8 mouse cellular contexts compared by ENCODE assay signal in the genomic region with DNA sequence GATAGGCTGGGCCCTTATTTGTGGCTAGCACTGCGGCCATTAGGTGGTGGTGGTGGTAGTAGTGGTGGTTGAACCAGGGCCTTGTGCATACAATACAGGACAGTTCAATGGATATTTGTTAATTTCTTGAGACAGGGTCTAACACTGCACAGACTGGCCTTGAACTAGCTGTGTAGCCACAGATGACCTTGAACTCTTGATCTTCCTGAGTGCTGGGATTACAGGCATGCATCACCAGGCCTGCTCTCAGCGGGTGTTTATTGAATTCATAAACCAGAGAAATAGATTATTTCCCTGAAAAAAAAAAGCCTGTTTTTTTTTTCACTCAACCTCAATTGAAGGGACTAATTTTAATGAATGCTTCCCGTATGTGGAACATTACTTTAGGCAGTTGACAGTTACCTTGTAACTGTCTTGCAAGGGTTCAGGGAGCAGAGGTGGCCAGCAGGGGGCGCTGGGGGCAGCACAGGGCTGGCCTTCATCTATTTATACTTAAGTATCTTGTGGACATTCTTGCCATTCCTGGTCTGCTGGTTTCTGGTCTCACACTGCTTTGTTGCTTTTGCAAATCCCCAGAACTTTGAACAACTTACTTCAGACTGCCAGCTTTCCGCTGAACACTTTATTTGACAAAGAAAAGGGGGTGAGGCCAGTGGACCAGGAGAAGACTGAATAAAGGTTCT. TPM values are rescaled to one million over a fixed set of nuclear protein-coding genes. Genes with fewer than 3 reads are reported as not detected.
DNase-seq lines count a peak whose midpoint lies in the region; ATAC-seq and TF ChIP-seq lines count a peak whose summit lies in the region.

No protein-coding gene starts in this region.

- 43% methylated on average over 5 of the region's 5 CpGs for WGBS in liver, embryonic 12.5 days (ENCODE audit: insufficient replicate concordance)
- 34% methylated on average over 5 of the region's 5 CpGs for WGBS in embryonic facial prominence, embryonic 14.5 days
- 46% methylated on average over 5 of the region's 5 CpGs for WGBS in intestine, embryonic 15.5 days
- whole genome bisulfite sequencing in limb, embryonic 14.5 days: 39% methylated on average over 5 of the region's 5 CpGs

- H3K36me3 ChIP-seq in liver, embryonic 12.5 days: no peaks in the 10 kb centered on the region
- no peaks in the 10 kb centered on the region for H3K36me3 ChIP-seq in embryonic facial prominence, embryonic 14.5 days (ENCODE audit: control insufficient read depth, insufficient read depth, low read length)
- H3K36me3 ChIP-seq in intestine, embryonic 15.5 days: no peaks in the 10 kb centered on the region
- no peaks in the 10 kb centered on the region for H3K36me3 ChIP-seq in limb, embryonic 14.5 days (ENCODE audit: control insufficient read depth, insufficient read depth, low read length)

- no peak overlapping the region for H3K9ac ChIP-seq in liver, embryonic 12.5 days
- no peak overlapping the region for H3K9ac ChIP-seq in embryonic facial prominence, embryonic 14.5 days (ENCODE audit: low read depth, low read length)
- no peak overlapping the region for H3K9ac ChIP-seq in intestine, embryonic 15.5 days
- H3K9ac ChIP-seq in limb, embryonic 14.5 days (ENCODE audit: low read depth, low read length, severe bottlenecking): no peak overlapping the region

- DNase-seq in liver: peak; percentile 82
- DNase-seq in adrenal gland, postnatal 4 days (ENCODE audit: low spot score in 2 of 2): peak; percentile 44 to 60
- DNase-seq in embryonic facial prominence, embryonic 14.5 days (ENCODE audit: low spot score): peak; percentile 77
- peak; percentile 72 for DNase-seq in limb, embryonic 14.5 days (ENCODE audit: low spot score)
- DNase-seq in retina, embryonic 14.5 days (ENCODE audit: low spot score): peak; percentile 82
- DNase-seq in urinary bladder, adult 2 months (ENCODE audit: low spot score): peak; percentile 55

- H3K4me1 ChIP-seq in liver, embryonic 12.5 days: peaks cover 6% of the 10 kb centered on the region
- no peaks in the 10 kb centered on the region for H3K4me1 ChIP-seq in embryonic facial prominence, embryonic 14.5 days (ENCODE audit: control insufficient read depth, insufficient read depth, low read length)
- H3K4me1 ChIP-seq in intestine, embryonic 15.5 days (replicated peaks): 0 out of 2 replicates have a peak, but pooled peaks cover 2% of the 10 kb centered on the region
- H3K4me1 ChIP-seq in limb, embryonic 14.5 days (ENCODE audit: control insufficient read depth, insufficient read depth, low read length): 0 out of 2 replicates have a peak, but pooled peaks cover 2% of the 10 kb centered on the region

- no peaks in the 10 kb centered on the region for H3K9me3 ChIP-seq in liver, embryonic 12.5 days (replicated peaks)
- H3K9me3 ChIP-seq in embryonic facial prominence, embryonic 14.5 days (ENCODE audit: control insufficient read depth, low read length): no peaks in the 10 kb centered on the region
- no peaks in the 10 kb centered on the region for H3K9me3 ChIP-seq in intestine, embryonic 15.5 days
- no peaks in the 10 kb centered on the region for H3K9me3 ChIP-seq in limb, embryonic 14.5 days (ENCODE audit: control insufficient read depth, low read length)

- no peak for ATAC-seq in liver, embryonic 12.5 days
- peak; percentile 79 for ATAC-seq in embryonic facial prominence, embryonic 14.5 days (ENCODE audit: low read depth)
- ATAC-seq in intestine, embryonic 15.5 days: peak; percentile 67; the same call in 1 of the 2 replicates
- peak; percentile 62; the same call in 1 of the 2 replicates for ATAC-seq in limb, embryonic 14.5 days (ENCODE audit: low FRiP score, low read depth)

- H3K4me3 ChIP-seq in liver, embryonic 12.5 days: no peak overlapping the region
- H3K4me3 ChIP-seq in embryonic facial prominence, embryonic 14.5 days (ENCODE audit: low read depth, low read length): no peak overlapping the region
- no peak overlapping the region for H3K4me3 ChIP-seq in intestine, embryonic 15.5 days (replicated peaks)
- H3K4me3 ChIP-seq in limb, embryonic 14.5 days (replicated peaks; ENCODE audit: low read length): no peak overlapping the region

- no peak for TF ChIP-seq POLR2A in limb, embryonic 14.5 days (IDR thresholded peaks at IDR 0.05; ENCODE audit: borderline replicate concordance, extremely low read depth, insufficient read depth, insufficient read length)

- H3K27me3 ChIP-seq in liver, embryonic 12.5 days (replicated peaks): peaks cover 29% of the 10 kb centered on the region
- H3K27me3 ChIP-seq in embryonic facial prominence, embryonic 14.5 days (replicated peaks; ENCODE audit: control insufficient read depth, insufficient read depth, low read length): 0 out of 2 replicates have a peak, but pooled peaks cover 3% of the 10 kb centered on the region
- no peaks in the 10 kb centered on the region for H3K27me3 ChIP-seq in intestine, embryonic 15.5 days (replicated peaks)
- H3K27me3 ChIP-seq in limb, embryonic 14.5 days (ENCODE audit: control insufficient read depth, insufficient read depth, low read length): no peaks in the 10 kb centered on the region

- H3K4me2 ChIP-seq in liver, embryonic 12.5 days: no peak overlapping the region
- no peak overlapping the region for H3K4me2 ChIP-seq in embryonic facial prominence, embryonic 14.5 days (ENCODE audit: low read depth, low read length)
- H3K4me2 ChIP-seq in intestine, embryonic 15.5 days (replicated peaks): no peak overlapping the region
- H3K4me2 ChIP-seq in limb, embryonic 14.5 days (replicated peaks; ENCODE audit: low read depth, low read length, severe bottlenecking): no peak overlapping the region

- H3K27ac ChIP-seq in liver, embryonic 12.5 days: no peak overlapping the region
- no peak overlapping the region for H3K27ac ChIP-seq in embryonic facial prominence, embryonic 14.5 days (replicated peaks; ENCODE audit: low read depth, low read length)
- H3K27ac ChIP-seq in intestine, embryonic 15.5 days: no peak overlapping the region
- H3K27ac ChIP-seq in limb, embryonic 14.5 days (replicated peaks; ENCODE audit: low read depth, low read length): no peak overlapping the region

RNA-seq across cellular contexts. Expression of a gene that starts 8.6 kb away (rescaled TPM):
- polyA plus RNA-seq in liver, embryonic 12.5 days (2016; fragmentation: Nextera tagmentation; extraction: Ambion mirVana): 0.27 and 0.31 TPM in 2 replicates
- 1 to 10 TPM; 5.8 to 6.4 TPM for total RNA-seq in adrenal gland, postnatal 4 days (2021)
- 1.1 and 1.3 TPM in 2 replicates for polyA plus RNA-seq in embryonic facial prominence, embryonic 14.5 days (2014; fragmentation: Nextera tagmentation; extraction: Ambion mirVana)
- 0.89 and 1.3 TPM in 2 replicates for polyA plus RNA-seq in intestine, embryonic 15.5 days (2015; fragmentation: Nextera tagmentation; extraction: Ambion mirVana)
- polyA plus RNA-seq in limb, embryonic 14.5 days (2012; rRNA removed): 0.80 and 0.91 TPM in 2 replicates
- polyA plus RNA-seq in limb, embryonic 14.5 days (2014; fragmentation: Nextera tagmentation; extraction: Ambion mirVana): 1.0 and 1.1 TPM in 2 replicates
- polyA plus RNA-seq in urinary bladder, adult 2 months (2012; rRNA removed): 0.17 and 0.22 TPM in 2 replicates

RNA-seq across cellular contexts. Expression of a gene that starts 53.0 kb away (rescaled TPM):
- polyA plus RNA-seq in liver, embryonic 12.5 days (2016; fragmentation: Nextera tagmentation; extraction: Ambion mirVana): 13.8 and 14.3 TPM in 2 replicates
- 10 to 100 TPM; 18.3 to 20.3 TPM for total RNA-seq in adrenal gland, postnatal 4 days (2021)
- polyA plus RNA-seq in embryonic facial prominence, embryonic 14.5 days (2014; fragmentation: Nextera tagmentation; extraction: Ambion mirVana): 19.5 and 19.6 TPM in 2 replicates
- polyA plus RNA-seq in intestine, embryonic 15.5 days (2015; fragmentation: Nextera tagmentation; extraction: Ambion mirVana): 19.3 and 19.8 TPM in 2 replicates
- polyA plus RNA-seq in limb, embryonic 14.5 days (2012; rRNA removed): 15.8 and 19.1 TPM in 2 replicates
- 19.9 and 20.9 TPM in 2 replicates for polyA plus RNA-seq in limb, embryonic 14.5 days (2014; fragmentation: Nextera tagmentation; extraction: Ambion mirVana)
- 20.2 and 21.5 TPM in 2 replicates for polyA plus RNA-seq in urinary bladder, adult 2 months (2012; rRNA removed)
